Mouse (Mus musculus) megakaryocyte, embryonic 14.5 days (primary cell): ENCODE data around the gene Vars2.

Experiments
- FLI1 ChIP-seq: IDR thresholded peaks from 2 replicates; pipeline ENCODE4 v1.6.1; 2012; ENCODE audit warnings: low read length, inconsistent platforms, mixed read lengths
- GATA1 ChIP-seq: IDR thresholded peaks from 3 replicates; pipeline ENCODE4 v1.6.1; 2012; ENCODE audit warnings: mixed read lengths, low read length, inconsistent platforms, borderline replicate concordance

GRCm38 (mm10) chr17:35692368-35692767 lies 25.0 kb upstream of the Vars2 start:
- no peak for TF ChIP-seq GATA1
- no peak for TF ChIP-seq FLI1
